Mouse (Mus musculus) ES-Bruce4 (cell line): ENCODE data around the gene Olfr1082. TPM values are rescaled to one million over a fixed set of nuclear protein-coding genes. Genes with fewer than 3 reads are reported as not detected.
"Not testable (repeated sequence)": the region's sequence is repeated elsewhere in the genome, so short reads cannot be mapped to it uniquely, and the experiment has no call there.

ENCODE experiments used
- H3K27ac ChIP-seq: 2 replicates; pipeline ENCODE4 v1.5.1; 2012; ENCODE audit warnings: low read length, inconsistent platforms; ENCODE audit not compliant: insufficient read depth
- H3K27me3 ChIP-seq: 2 replicates; pipeline ENCODE4 v1.6.1; 2012; ENCODE audit warnings: mild to moderate bottlenecking, low read length, inconsistent platforms; ENCODE audit not compliant: control insufficient read depth, poor library complexity, insufficient read depth, severe bottlenecking
- H3K36me3 ChIP-seq: 2 replicates; pipeline ENCODE4 v1.6.1; 2012; ENCODE audit warnings: inconsistent platforms, mild to moderate bottlenecking, low read length, moderate library complexity; ENCODE audit not compliant: control insufficient read depth, poor library complexity, insufficient read depth, severe bottlenecking
- H3K4me1 ChIP-seq: one replicate; pipeline ENCODE4 v1.8.1; 2011; ENCODE audit warnings: low read length; ENCODE audit not compliant: control insufficient read depth, insufficient read depth
- H3K4me3 ChIP-seq: 2 replicates; pipeline ENCODE4 v1.5.1; 2011; ENCODE audit warnings: low read depth, mild to moderate bottlenecking, low read length
- H3K9ac ChIP-seq: 2 replicates; pipeline ENCODE4 v1.6.1; 2012; ENCODE audit warnings: low read depth, mild to moderate bottlenecking, inconsistent platforms; ENCODE audit not compliant: poor library complexity, severe bottlenecking
- H3K9me3 ChIP-seq: replicated peaks from 2 replicates; pipeline ENCODE4 v1.6.1; 2012; ENCODE audit warnings: mild to moderate bottlenecking, low read length, inconsistent platforms; ENCODE audit not compliant: control insufficient read depth, poor library complexity, insufficient read depth, severe bottlenecking
- polyA plus RNA-seq: library from polyadenylated mRNA; stranded (reverse); fragments of >200 nt; gene quantifications from 2 replicates; pipeline ENCODE4 v1.2.4, GENCODE M21; 2011; ENCODE audit warnings: low read depth; ENCODE audit not compliant: missing spikeins, insufficient read depth, insufficient read length

The Olfr1082 gene
- not detected in 2 replicates for polyA plus RNA-seq

- H3K27ac ChIP-seq, H3K4me1 ChIP-seq, H3K9me3 ChIP-seq, H3K36me3 ChIP-seq, H3K4me3 ChIP-seq, H3K9ac ChIP-seq, H3K27me3 ChIP-seq: not testable (repeated sequence)
Observed at GRCm38 (mm10) chr2:86598866-86599265, at the start of gene Olfr1082. Gene Olfr1082 (minus strand): TSS chr2:86598966.

GRCm38 (mm10) chr2:86639625-86640024 is 40.9 kb upstream of the Olfr1082 start, which contains the start of gene Olfr1084:
Gene Olfr1084 (minus strand): TSS chr2:86639725.
- H3K27ac ChIP-seq, H3K9me3 ChIP-seq, H3K4me3 ChIP-seq: not testable (repeated sequence)

GRCm38 (mm10) chr2:86558135-86558534 is 40.6 kb downstream of the Olfr1082 start, which contains the start of gene Olfr1080:
Gene Olfr1080 (minus strand): TSS chr2:86558235.
- H3K27ac ChIP-seq, H3K4me3 ChIP-seq, H3K4me1 ChIP-seq, H3K9me3 ChIP-seq, H3K27me3 ChIP-seq, H3K9ac ChIP-seq, H3K36me3 ChIP-seq: not testable (repeated sequence)

More at GRCm38 (mm10) chr2:86639625-86640024, 40.9 kb upstream of the Olfr1082 start, which contains the start of gene Olfr1084:
- not testable (repeated sequence) for H3K27me3 ChIP-seq, H3K4me1 ChIP-seq, H3K36me3 ChIP-seq, H3K9ac ChIP-seq

Other genes starting within 250 kb of the Olfr1082 start
- not detected in 2 replicates for gene Olfr1055, start 248.7 kb downstream of the Olfr1082 start, polyA plus RNA-seq
- gene Olfr1056, start 236.5 kb downstream of the Olfr1082 start, polyA plus RNA-seq = not detected in 2 replicates
- not detected in 2 replicates for gene Olfr1057, start 220.6 kb downstream of the Olfr1082 start, polyA plus RNA-seq
- gene Olfr1058, start 210.4 kb downstream of the Olfr1082 start, polyA plus RNA-seq = not detected in 2 replicates
- not detected in 2 replicates for gene Olfr1061, start 184.9 kb downstream of the Olfr1082 start, polyA plus RNA-seq
- gene Olfr1062, start 172.2 kb downstream of the Olfr1082 start, polyA plus RNA-seq = not detected in 2 replicates
- not detected in 2 replicates for gene Olfr1065, start 148.4 kb downstream of the Olfr1082 start, polyA plus RNA-seq
- not detected in 2 replicates for gene Olfr1066, start 142.7 kb downstream of the Olfr1082 start, polyA plus RNA-seq
- not detected in 2 replicates for gene Olfr228, start 111.6 kb downstream of the Olfr1082 start, polyA plus RNA-seq
- gene Olfr1076, start 90.5 kb downstream of the Olfr1082 start, polyA plus RNA-seq = not detected in 2 replicates
- gene Olfr1079, start 56.5 kb downstream of the Olfr1082 start, polyA plus RNA-seq = not detected in 2 replicates
- not detected in 2 replicates for gene Olfr1080, start 40.7 kb downstream of the Olfr1082 start, polyA plus RNA-seq
- gene Olfr1084, start 40.8 kb upstream of the Olfr1082 start, polyA plus RNA-seq = not detected in 2 replicates
- gene Olfr1085, start 63.1 kb upstream of the Olfr1082 start, polyA plus RNA-seq = not detected in 2 replicates
- not detected in 2 replicates for gene Olfr1086, start 81.1 kb upstream of the Olfr1082 start, polyA plus RNA-seq
- gene Olfr1087, start 99.4 kb upstream of the Olfr1082 start, polyA plus RNA-seq = not detected in 2 replicates
- not detected in 2 replicates for gene Olfr1089, start 134.7 kb upstream of the Olfr1082 start, polyA plus RNA-seq
- gene Olfr1090, start 160.0 kb upstream of the Olfr1082 start, polyA plus RNA-seq = not detected in 2 replicates
- not detected in 2 replicates for gene Olfr1093, start 183.5 kb upstream of the Olfr1082 start, polyA plus RNA-seq
- gene Olfr141, start 211.1 kb upstream of the Olfr1082 start, polyA plus RNA-seq = not detected in 2 replicates
- gene Olfr1094, start 225.7 kb upstream of the Olfr1082 start, polyA plus RNA-seq = not detected in 2 replicates